Mouse (Mus musculus): ENCODE results near the gene Pgp.

DNA sequence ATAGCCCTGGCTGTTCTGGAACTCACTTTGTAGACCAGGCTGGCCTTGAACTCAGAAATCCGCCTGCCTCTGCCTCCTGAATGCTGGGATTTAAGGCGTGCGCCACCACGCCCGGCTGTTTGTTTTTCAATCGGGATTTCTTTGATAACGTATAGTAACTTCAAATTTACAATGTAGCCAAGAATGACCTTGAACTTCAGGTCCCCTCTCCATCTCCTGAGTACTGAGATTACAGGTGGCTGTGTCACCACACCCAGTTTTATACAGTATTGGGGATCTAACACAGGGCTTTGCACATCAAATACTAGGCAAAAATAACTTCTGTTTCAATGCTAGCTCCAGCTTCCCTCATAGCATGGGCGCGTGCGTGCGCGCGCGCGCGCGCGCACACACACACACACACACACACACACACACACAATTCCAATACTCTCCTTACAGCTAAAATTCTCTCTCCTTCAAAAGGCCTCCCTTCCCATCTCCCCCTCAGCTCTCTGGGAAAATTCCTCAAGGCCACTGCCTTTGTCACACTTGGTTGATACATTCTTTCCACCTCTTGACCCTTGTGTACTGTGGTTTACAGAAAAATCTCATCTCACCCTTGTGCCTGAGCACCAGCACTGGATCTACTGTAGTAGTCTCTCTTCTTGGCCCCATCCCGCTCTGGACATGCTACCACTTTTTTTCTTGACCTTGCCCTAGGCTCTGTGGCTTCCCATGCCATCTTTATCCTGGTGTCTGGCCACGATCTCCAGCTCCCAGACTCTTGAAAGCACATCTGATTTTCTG, 11.0 kb downstream of the Pgp start:
- no peak for TF ChIP-seq EP300 (IDR thresholded peaks at IDR 0.05; ENCODE audit: insufficient read depth, low read depth, low read length)
- no peak for TF ChIP-seq POLR2A (IDR thresholded peaks at IDR 0.05; ENCODE audit: insufficient read depth, low read depth, low read length)

All from heart, adult 2 months (tissue).